Mouse (Mus musculus) lung, postnatal 0 days (tissue): ENCODE measurements around the gene Tmem214. TPM values are rescaled to one million over a fixed set of nuclear protein-coding genes. Genes with fewer than 3 reads are reported as not detected.
"Not testable (repeated sequence)": the region's sequence is repeated elsewhere in the genome, so short reads cannot be mapped to it uniquely, and the experiment has no call there.

ENCODE experiments used
- ATAC-seq: fragments of 200-750 bp; cut with Nextera tagmentation; 2 replicates; pipeline ENCODE4 v1.8.0; 2017; ENCODE audit warnings: moderate library complexity
- DNase-seq: peaks from one replicate; pipeline ENCODE4 v3.0.0-alpha.2; 2016; ENCODE audit warnings: low spot score
- H3K27ac ChIP-seq: fragments of 300-500 bp; sonication (generic); 2 replicates; pipeline ENCODE4 v1.5.1; 2014; ENCODE audit warnings: antibody characterized with exemption, mild to moderate bottlenecking, low read length, mixed read lengths
- H3K27me3 ChIP-seq: fragments of 300-500 bp; sonication (generic); replicated peaks from 2 replicates; pipeline ENCODE4 v1.6.1; 2014; ENCODE audit warnings: low read length, mixed read lengths; ENCODE audit not compliant: insufficient read depth
- H3K36me3 ChIP-seq: fragments of 300-500 bp; sonication (generic); 2 replicates; pipeline ENCODE4 v1.6.1; 2014; ENCODE audit warnings: low read length, mixed read lengths; ENCODE audit not compliant: insufficient read depth
- H3K4me1 ChIP-seq: fragments of 300-500 bp; sonication (generic); 2 replicates; pipeline ENCODE4 v1.6.1; 2014; ENCODE audit warnings: antibody characterized with exemption, low read depth, low read length, mixed read lengths; ENCODE audit not compliant: insufficient read depth
- H3K4me2 ChIP-seq: fragments of 300-500 bp; sonication (generic); replicated peaks from 2 replicates; pipeline ENCODE4 v1.6.1; 2014; ENCODE audit warnings: low read depth, mild to moderate bottlenecking, low read length, moderate library complexity, mixed read lengths
- H3K4me3 ChIP-seq: fragments of 300-500 bp; sonication (generic); 2 replicates; pipeline ENCODE4 v1.5.1; 2014; ENCODE audit warnings: low read depth, low read length
- H3K9ac ChIP-seq: fragments of 300-500 bp; sonication (generic); replicated peaks from 2 replicates; pipeline ENCODE4 v1.6.1; 2014; ENCODE audit warnings: low read depth, mild to moderate bottlenecking
- H3K9me3 ChIP-seq: fragments of 300-500 bp; sonication (generic); 2 replicates; pipeline ENCODE4 v1.6.1; 2016; ENCODE audit warnings: low read length, mixed read lengths
- CTCF ChIP-seq: IDR thresholded peaks from 2 replicates; pipeline ENCODE4 v1.5.1; 2016; ENCODE audit warnings: antibody characterized with exemption, mild to moderate bottlenecking
- EP300 ChIP-seq: IDR thresholded peaks from 2 replicates; pipeline ENCODE4 v1.6.1; 2016; ENCODE audit warnings: antibody characterized with exemption, mild to moderate bottlenecking, control low read depth
- WGBS: fragments of 180-500 bp; shearing (Covaris S2); extraction: QIAGEN DNeasy Blood & Tissue Kit; methylation state at CpG from one replicate; pipeline ENCODE4 v1.1.7; 2014; 5-methylcytosine and 5-hydroxymethylcytosine counted together
- polyA plus RNA-seq: library from polyadenylated mRNA; unstranded; fragments of >200 nt; fragmentation: Nextera tagmentation; extraction: Ambion mirVana; gene quantifications from 2 replicates; pipeline ENCODE4 v1.2.1, GENCODE M21; 2015

The Tmem214 gene
- polyA plus RNA-seq, 1 experiment from 2014 or later = 58.2 TPM

GRCm38 (mm10) chr5:30869405-30870130, 1.8 kb downstream of the Tmem214 start:
- WGBS = 1% methylated on average over 63 of the region's 63 CpGs
- peak; percentile 94 for DNase-seq
- H3K4me1 ChIP-seq = peaks cover 6% of the 10 kb centered on the region

GRCm38 (mm10) chr5:30870131-30870406, 2.3 kb downstream of the Tmem214 start:
- H3K4me1 ChIP-seq = peaks cover 6% of the 10 kb centered on the region
- WGBS = 11% methylated on average over 2 of the region's 2 CpGs
- TF ChIP-seq EP300 = no peak
- TF ChIP-seq CTCF = no peak
- peak overlapping the region; percentile 43; the same call in 1 of the 2 replicates for H3K27ac ChIP-seq
- no peaks in the 10 kb centered on the region for H3K27me3 ChIP-seq
- no peaks in the 10 kb centered on the region for H3K9me3 ChIP-seq
- H3K36me3 ChIP-seq = peaks cover 34% of the 10 kb centered on the region; the same call in 1 of the 2 replicates
- DNase-seq (no peak), ATAC-seq (no peak)
- peak overlapping the region; percentile 81 for H3K9ac ChIP-seq
- H3K4me2 ChIP-seq = peak overlapping the region; percentile 87
- peak overlapping the region; percentile 86 for H3K4me3 ChIP-seq

More at GRCm38 (mm10) chr5:30869405-30870130, 1.8 kb downstream of the Tmem214 start:
- peak overlapping the region; percentile 86 for H3K4me3 ChIP-seq
- ATAC-seq = peak; percentile 98
- no peaks in the 10 kb centered on the region for H3K27me3 ChIP-seq
- no peak for TF ChIP-seq EP300
- TF ChIP-seq CTCF = no peak; the same call in 1 of the 2 replicates
- peak overlapping the region; percentile 43; the same call in 1 of the 2 replicates for H3K27ac ChIP-seq
- peak overlapping the region; percentile 87 for H3K4me2 ChIP-seq
- H3K36me3 ChIP-seq = peaks cover 29% of the 10 kb centered on the region; the same call in 1 of the 2 replicates
- peak overlapping the region; percentile 81 for H3K9ac ChIP-seq
- H3K9me3 ChIP-seq = no peaks in the 10 kb centered on the region

- H3K4me3 ChIP-seq = no peak overlapping the region
- H3K4me1 ChIP-seq = peaks cover 6% of the 10 kb centered on the region
- H3K36me3 ChIP-seq = peaks cover 52% of the 10 kb centered on the region
- no peak overlapping the region for H3K4me2 ChIP-seq
- no peaks in the 10 kb centered on the region for H3K9me3 ChIP-seq
- DNase-seq (no peak), ATAC-seq (no peak)
- no peaks in the 10 kb centered on the region for H3K27me3 ChIP-seq
- 88% methylated on average over 8 of the region's 9 CpGs for whole genome bisulfite sequencing
- no peak overlapping the region for H3K9ac ChIP-seq
- TF ChIP-seq CTCF (no peak), EP300 (no peak)
- no peak overlapping the region for H3K27ac ChIP-seq
Measured at GRCm38 (mm10) chr5:30872574-30872973, 4.8 kb downstream of the Tmem214 start.

- 90% methylated on average over 7 of the region's 7 CpGs for WGBS
- ATAC-seq (no peak), DNase-seq (no peak)
- no peak for TF ChIP-seq EP300
- no peak for TF ChIP-seq CTCF
- no peaks in the 10 kb centered on the region for H3K9me3 ChIP-seq
- H3K36me3 ChIP-seq = peaks cover 53% of the 10 kb centered on the region
- H3K27ac ChIP-seq = no peak overlapping the region
- peaks cover 6% of the 10 kb centered on the region for H3K4me1 ChIP-seq
- H3K27me3 ChIP-seq = no peaks in the 10 kb centered on the region
- no peak overlapping the region for H3K4me2 ChIP-seq
- no peak overlapping the region for H3K4me3 ChIP-seq
- no peak overlapping the region for H3K9ac ChIP-seq
Measured at GRCm38 (mm10) chr5:30874365-30874764, 6.6 kb downstream of the Tmem214 start.

GRCm38 (mm10) chr5:30878616-30879015, 10.8 kb downstream of the Tmem214 start:
- TF ChIP-seq CTCF = no peak
- TF ChIP-seq EP300 = no peak
- Histone ChIP-seq H3K27ac (no peak overlapping the region), H3K4me1 (no peaks in the 10 kb centered on the region), H3K27me3 (no peaks in the 10 kb centered on the region), H3K9ac (no peak overlapping the region), H3K36me3 (peaks cover 31% of the 10 kb centered on the region), H3K4me3 (no peak overlapping the region), H3K4me2 (no peak overlapping the region), H3K9me3 (no peaks in the 10 kb centered on the region)
- 43% methylated on average over 6 of the region's 6 CpGs for WGBS
- ATAC-seq = peak; percentile 26; the same call in 1 of the 2 replicates
- no peak for DNase-seq

DNA sequence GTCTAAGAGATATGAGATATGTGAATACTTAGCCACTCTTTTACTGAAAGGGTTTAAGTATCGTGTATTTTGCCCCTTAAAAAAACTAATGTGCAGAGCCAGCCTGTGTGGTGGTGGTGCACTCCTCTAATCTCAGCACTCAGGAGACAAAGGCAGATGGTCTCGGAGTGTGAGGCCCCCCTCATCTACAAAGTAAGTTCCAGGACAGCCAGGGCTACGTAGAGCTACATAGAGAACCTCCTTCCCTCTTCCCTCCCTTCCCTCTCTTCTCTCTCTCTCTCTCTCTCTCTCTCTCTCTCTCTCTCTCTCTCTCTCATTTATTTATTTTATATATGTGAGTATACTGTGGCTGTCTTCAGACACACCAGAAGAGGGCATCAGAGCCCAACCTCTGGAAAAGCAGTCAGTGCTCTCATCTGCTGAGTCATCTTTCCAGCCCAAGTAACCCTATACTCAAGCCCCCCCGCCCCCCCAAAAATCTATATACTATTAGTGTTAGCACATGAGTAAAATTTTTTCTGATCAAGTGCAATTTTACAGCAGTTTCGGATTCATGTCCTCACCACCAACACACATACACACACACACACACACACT, 11.6 kb downstream of the Tmem214 start:
- no peaks in the 10 kb centered on the region for H3K27me3 ChIP-seq
- H3K9ac ChIP-seq = no peak overlapping the region
- H3K9me3 ChIP-seq = no peaks in the 10 kb centered on the region
- ATAC-seq (peak; percentile 30; the same call in 1 of the 2 replicates), DNase-seq (peak; percentile 24)
- peak; percentile 28 for TF ChIP-seq CTCF
- no peak for TF ChIP-seq EP300
- no peak overlapping the region for H3K27ac ChIP-seq
- H3K4me3 ChIP-seq = no peak overlapping the region
- H3K4me2 ChIP-seq = no peak overlapping the region
- WGBS = 69% methylated on average over 5 of the region's 5 CpGs
- no peaks in the 10 kb centered on the region for H3K4me1 ChIP-seq
- peaks cover 26% of the 10 kb centered on the region for H3K36me3 ChIP-seq

- not testable (repeated sequence) for H3K9ac ChIP-seq, H3K9me3 ChIP-seq, H3K27ac ChIP-seq, ATAC-seq, H3K36me3 ChIP-seq, DNase-seq, H3K4me2 ChIP-seq, H3K4me1 ChIP-seq, H3K4me3 ChIP-seq, H3K27me3 ChIP-seq
- 80% methylated on average over 4 of the region's 4 CpGs for WGBS
Measured at GRCm38 (mm10) chr5:30881839-30882238, 14.0 kb downstream of the Tmem214 start.
